Mouse (Mus musculus) E14TG2a.4 (cell line): ENCODE data around the gene Thada.

Experiments used
- H3K27me3 ChIP-seq: 2 replicates; pipeline ENCODE4 v1.6.1; 2014; ENCODE audit warnings: low read length, control low read depth; ENCODE audit not compliant: insufficient read depth
- H3K36me3 ChIP-seq: 2 replicates; pipeline ENCODE4 v1.6.1; 2014; ENCODE audit warnings: low read length, control low read depth; ENCODE audit not compliant: insufficient read depth
- H3K4me1 ChIP-seq: replicated peaks from 2 replicates; pipeline ENCODE4 v1.6.1; 2014; ENCODE audit warnings: low read depth, low read length, control low read depth
- H3K4me3 ChIP-seq: replicated peaks from 2 replicates; pipeline ENCODE4 v1.5.1; 2014; ENCODE audit warnings: mild to moderate bottlenecking, low read length
- H3K9me3 ChIP-seq: 2 replicates; pipeline ENCODE4 v1.6.1; 2014; ENCODE audit warnings: low read length, control low read depth
- CTCF ChIP-seq: conservative IDR thresholded peaks from 2 replicates; pipeline ENCODE4 v1.5.1; 2014; ENCODE audit warnings: low read length
- NANOG ChIP-seq: IDR thresholded peaks from 2 replicates; pipeline ENCODE4 v1.6.1; 2014; ENCODE audit warnings: borderline replicate concordance, low read length, mixed read lengths
- POU5F1 ChIP-seq: IDR thresholded peaks from 2 replicates; pipeline ENCODE4 v1.6.1; 2014; ENCODE audit warnings: low read length, borderline replicate concordance

The Thada gene

GRCm38 (mm10) chr17:84263591-84263990 lies 202.4 kb downstream of the Thada start:
- Histone ChIP-seq H3K36me3 (peaks cover 51% of the 10 kb centered on the region), H3K4me3 (no peak overlapping the region), H3K9me3 (no peaks in the 10 kb centered on the region), H3K27me3 (no peaks in the 10 kb centered on the region), H3K4me1 (no peaks in the 10 kb centered on the region; the same call in 1 of the 2 replicates)
- TF ChIP-seq CTCF: no peak
- no peak for TF ChIP-seq NANOG
- TF ChIP-seq POU5F1: no peak

GRCm38 (mm10) chr17:84262325-84262979 lies 203.6 kb downstream of the Thada start:
- TF ChIP-seq NANOG: no peak
- TF ChIP-seq POU5F1: no peak
- TF ChIP-seq CTCF: no peak
- Histone ChIP-seq H3K36me3 (peaks cover 49% of the 10 kb centered on the region), H3K4me3 (no peak overlapping the region), H3K27me3 (no peaks in the 10 kb centered on the region), H3K4me1 (no peaks in the 10 kb centered on the region; the same call in 1 of the 2 replicates), H3K9me3 (no peaks in the 10 kb centered on the region)

GRCm38 (mm10) chr17:84261010-84261409 lies 205.0 kb downstream of the Thada start:
- Histone ChIP-seq H3K4me1 (no peaks in the 10 kb centered on the region; the same call in 1 of the 2 replicates), H3K27me3 (no peaks in the 10 kb centered on the region), H3K9me3 (no peaks in the 10 kb centered on the region), H3K36me3 (peaks cover 51% of the 10 kb centered on the region), H3K4me3 (no peak overlapping the region)
- no peak for TF ChIP-seq CTCF
- TF ChIP-seq NANOG: no peak
- TF ChIP-seq POU5F1: no peak

- TF ChIP-seq POU5F1 (no peak), CTCF (no peak), NANOG (no peak)
- Histone ChIP-seq H3K9me3 (no peaks in the 10 kb centered on the region), H3K36me3 (peaks cover 50% of the 10 kb centered on the region), H3K27me3 (no peaks in the 10 kb centered on the region), H3K4me1 (no peaks in the 10 kb centered on the region; the same call in 1 of the 2 replicates), H3K4me3 (no peak overlapping the region)
Observed at GRCm38 (mm10) chr17:84260226-84260625, 205.8 kb downstream of the Thada start.

GRCm38 (mm10) chr17:84258638-84259261 lies 207.3 kb downstream of the Thada start:
- H3K9me3 ChIP-seq: no peaks in the 10 kb centered on the region
- no peak overlapping the region for H3K4me3 ChIP-seq
- H3K36me3 ChIP-seq: peaks cover 57% of the 10 kb centered on the region
- no peaks in the 10 kb centered on the region for H3K27me3 ChIP-seq
- H3K4me1 ChIP-seq: no peaks in the 10 kb centered on the region
- no peak for TF ChIP-seq POU5F1
- no peak for TF ChIP-seq CTCF
- TF ChIP-seq NANOG: no peak

GRCm38 (mm10) chr17:84257927-84258532 lies 208.0 kb downstream of the Thada start:
- H3K9me3 ChIP-seq: no peaks in the 10 kb centered on the region
- no peak for TF ChIP-seq NANOG
- no peaks in the 10 kb centered on the region for H3K27me3 ChIP-seq
- peaks cover 62% of the 10 kb centered on the region for H3K36me3 ChIP-seq
- H3K4me1 ChIP-seq: no peaks in the 10 kb centered on the region
- no peak overlapping the region for H3K4me3 ChIP-seq

GRCm38 (mm10) chr17:84256278-84256819 lies 209.7 kb downstream of the Thada start:
- no peaks in the 10 kb centered on the region for H3K9me3 ChIP-seq

GRCm38 (mm10) chr17:84255841-84256240 lies 210.2 kb downstream of the Thada start:
- no peaks in the 10 kb centered on the region; the same call in 1 of the 2 replicates for H3K4me1 ChIP-seq
- TF ChIP-seq NANOG: no peak
- TF ChIP-seq CTCF: no peak
- no peak for TF ChIP-seq POU5F1
- H3K9me3 ChIP-seq: no peaks in the 10 kb centered on the region
- no peaks in the 10 kb centered on the region for H3K27me3 ChIP-seq
- H3K4me3 ChIP-seq: no peak overlapping the region
- peaks cover 66% of the 10 kb centered on the region for H3K36me3 ChIP-seq

More at GRCm38 (mm10) chr17:84256278-84256819, 209.7 kb downstream of the Thada start:
- TF ChIP-seq CTCF: no peak
- no peak for TF ChIP-seq POU5F1
- TF ChIP-seq NANOG: no peak
- Histone ChIP-seq H3K36me3 (peaks cover 68% of the 10 kb centered on the region), H3K4me3 (no peak overlapping the region), H3K4me1 (no peaks in the 10 kb centered on the region; the same call in 1 of the 2 replicates), H3K27me3 (no peaks in the 10 kb centered on the region)
